Mouse (Mus musculus) midbrain, embryonic 11.5 days (tissue): ENCODE results near the gene Dnajc11. TPM values are rescaled to one million over a fixed set of nuclear protein-coding genes. Genes with fewer than 3 reads are reported as not detected.

Experiments
- ATAC-seq: fragments of 200-750 bp; cut with Nextera tagmentation; 2 replicates; pipeline ENCODE4 v1.8.0; 2017; ENCODE audit warnings: moderate TSS enrichment, moderate library complexity; ENCODE audit not compliant: low FRiP score
- DNase-seq: peaks from one replicate; pipeline ENCODE4 v3.0.0; 2015; ENCODE audit warnings: low spot score; ENCODE audit errors: missing footprints
- H3K27ac ChIP-seq: fragments of 300-500 bp; sonication (generic); 2 replicates; pipeline ENCODE4 v1.5.1; 2014; ENCODE audit warnings: low read depth, low read length
- H3K27me3 ChIP-seq: fragments of 300-500 bp; sonication (generic); 2 replicates; pipeline ENCODE4 v1.6.1; 2014; ENCODE audit warnings: mild to moderate bottlenecking, low read length, moderate library complexity, mixed read lengths; ENCODE audit not compliant: control insufficient read depth, insufficient read depth
- H3K36me3 ChIP-seq: fragments of 300-500 bp; sonication (generic); 2 replicates; pipeline ENCODE4 v1.6.1; 2014; ENCODE audit warnings: mild to moderate bottlenecking, low read length, moderate library complexity, mixed read lengths; ENCODE audit not compliant: control insufficient read depth, insufficient read depth
- H3K4me1 ChIP-seq: fragments of 300-500 bp; sonication (generic); 2 replicates; pipeline ENCODE4 v1.6.1; 2014; ENCODE audit warnings: low read length; ENCODE audit not compliant: control insufficient read depth, insufficient read depth
- H3K4me2 ChIP-seq: fragments of 300-500 bp; sonication (generic); 2 replicates; pipeline ENCODE4 v1.6.1; 2014; ENCODE audit warnings: mild to moderate bottlenecking, moderate library complexity
- H3K4me3 ChIP-seq: fragments of 300-500 bp; sonication (generic); 2 replicates; pipeline ENCODE4 v1.5.1; 2014; ENCODE audit warnings: low read depth, low read length
- H3K9ac ChIP-seq: fragments of 300-500 bp; sonication (generic); 2 replicates; pipeline ENCODE4 v1.6.1; 2014; ENCODE audit warnings: low read length
- H3K9me3 ChIP-seq: fragments of 300-500 bp; sonication (generic); 2 replicates; pipeline ENCODE4 v1.6.1; 2016; ENCODE audit warnings: low read length; ENCODE audit not compliant: control insufficient read depth
- WGBS: fragments of 180-500 bp; shearing (Covaris S2); extraction: QIAGEN DNeasy Blood & Tissue Kit; methylation state at CpG from one replicate; pipeline ENCODE4 v1.1.7; 2014; 5-methylcytosine and 5-hydroxymethylcytosine counted together
- polyA plus RNA-seq: library from polyadenylated mRNA; unstranded; fragments of >200 nt; fragmentation: Nextera tagmentation; extraction: Ambion mirVana; gene quantifications from 2 replicates; pipeline ENCODE4 v1.2.1, GENCODE M21; 2014

Dnajc11 gene
- polyA plus RNA-seq, 1 experiment from 2014 or later = 86.8 TPM

- no peaks in the 10 kb centered on the region for H3K9me3 ChIP-seq
- H3K4me3 ChIP-seq = peak within 1 kb of the TSS; percentile 89
- WGBS = under 1% methylated on average over 54 of the region's 54 CpGs
- ATAC-seq (peak; percentile 76), DNase-seq (peak; percentile 96)
- peak within 1 kb of the TSS; percentile 93 for H3K9ac ChIP-seq
- peak within 1 kb of the TSS; percentile 88 for H3K4me2 ChIP-seq
- H3K36me3 ChIP-seq = peaks cover 15% of the 10 kb centered on the region
- peak within 1 kb of the TSS; percentile 50; the same call in 1 of the 2 replicates for H3K27ac ChIP-seq
- peaks cover 19% of the 10 kb centered on the region for H3K4me1 ChIP-seq
- no peaks in the 10 kb centered on the region for H3K27me3 ChIP-seq
Observed at GRCm38 (mm10) chr4:151988342-151989109, 55.0 kb downstream of the Dnajc11 start, which contains the start of gene Thap3. TSS of gene Thap3 (minus strand) at chr4:151988997.

GRCm38 (mm10) chr4:151989110-151989488, 55.6 kb downstream of the Dnajc11 start:
- H3K9me3 ChIP-seq = no peaks in the 10 kb centered on the region
- peak overlapping the region; percentile 93; the same call in 1 of the 2 replicates for H3K9ac ChIP-seq
- peaks cover 15% of the 10 kb centered on the region for H3K36me3 ChIP-seq
- peak; percentile 36 for ATAC-seq
- H3K4me1 ChIP-seq = peaks cover 16% of the 10 kb centered on the region
- no peak for DNase-seq
- H3K27me3 ChIP-seq = no peaks in the 10 kb centered on the region
- peak overlapping the region; percentile 88; the same call in 1 of the 2 replicates for H3K4me2 ChIP-seq
- 28% methylated on average over 6 of the region's 6 CpGs for WGBS
- peak overlapping the region; percentile 89 for H3K4me3 ChIP-seq
- no peak overlapping the region for H3K27ac ChIP-seq

GRCm38 (mm10) chr4:151992091-151992490, 58.6 kb downstream of the Dnajc11 start:
- H3K36me3 ChIP-seq = peaks cover 15% of the 10 kb centered on the region
- no peak overlapping the region for H3K4me2 ChIP-seq
- no peak overlapping the region for H3K4me3 ChIP-seq
- H3K9ac ChIP-seq = no peak overlapping the region
- H3K4me1 ChIP-seq = peaks cover 17% of the 10 kb centered on the region
- no peaks in the 10 kb centered on the region for H3K9me3 ChIP-seq
- ATAC-seq (no peak), DNase-seq (no peak)
- WGBS = 94% methylated on average over 9 of the region's 9 CpGs
- no peak overlapping the region for H3K27ac ChIP-seq
- H3K27me3 ChIP-seq = no peaks in the 10 kb centered on the region

- ATAC-seq = no peak
- no peak overlapping the region for H3K4me3 ChIP-seq
- H3K36me3 ChIP-seq = peaks cover 15% of the 10 kb centered on the region
- no peaks in the 10 kb centered on the region for H3K27me3 ChIP-seq
- H3K9me3 ChIP-seq = no peaks in the 10 kb centered on the region
- H3K4me1 ChIP-seq = peaks cover 17% of the 10 kb centered on the region
- H3K4me2 ChIP-seq = no peak overlapping the region
- no peak overlapping the region for H3K9ac ChIP-seq
- no peak for DNase-seq
- no peak overlapping the region for H3K27ac ChIP-seq
- WGBS = 87% methylated on average over 6 of the region's 6 CpGs
Observed at GRCm38 (mm10) chr4:151993035-151993434, 59.5 kb downstream of the Dnajc11 start.

- peaks cover 11% of the 10 kb centered on the region; the same call in 1 of the 2 replicates for H3K4me1 ChIP-seq
- ATAC-seq (no peak), DNase-seq (peak; percentile 92)
- peak overlapping the region; percentile 88 for H3K4me3 ChIP-seq
- H3K27ac ChIP-seq = peak overlapping the region; percentile 59
- H3K9me3 ChIP-seq = no peaks in the 10 kb centered on the region
- H3K27me3 ChIP-seq = no peaks in the 10 kb centered on the region
- peaks cover 15% of the 10 kb centered on the region for H3K36me3 ChIP-seq
- H3K4me2 ChIP-seq = peak overlapping the region; percentile 87
- peak overlapping the region; percentile 83 for H3K9ac ChIP-seq
- WGBS = 1% methylated on average over 56 of the region's 61 CpGs
Observed at GRCm38 (mm10) chr4:151994228-151995171, 61.0 kb downstream of the Dnajc11 start.

- H3K4me3 ChIP-seq = peak overlapping the region; percentile 88
- no peaks in the 10 kb centered on the region for H3K27me3 ChIP-seq
- peaks cover 11% of the 10 kb centered on the region; the same call in 1 of the 2 replicates for H3K4me1 ChIP-seq
- no peaks in the 10 kb centered on the region for H3K9me3 ChIP-seq
- DNase-seq = peak; percentile 90
- H3K27ac ChIP-seq = peak overlapping the region; percentile 69
- H3K36me3 ChIP-seq = peaks cover 14% of the 10 kb centered on the region
- peak overlapping the region; percentile 83 for H3K9ac ChIP-seq
- 1% methylated on average over 78 of the region's 111 CpGs for WGBS
- peak overlapping the region; percentile 87 for H3K4me2 ChIP-seq
- ATAC-seq = peak; percentile 1; the same call in 1 of the 2 replicates
Observed at GRCm38 (mm10) chr4:151995371-151996172, 62.1 kb downstream of the Dnajc11 start.

GRCm38 (mm10) chr4:151996173-151996950, 62.9 kb downstream of the Dnajc11 start, which contains the start of gene Phf13:
TSS of gene Phf13 (minus strand) at chr4:151996258.
- peaks cover 6% of the 10 kb centered on the region; the same call in 1 of the 2 replicates for H3K36me3 ChIP-seq
- peak; percentile 97 for ATAC-seq
- H3K9me3 ChIP-seq = no peaks in the 10 kb centered on the region
- peaks cover 11% of the 10 kb centered on the region; the same call in 1 of the 2 replicates for H3K4me1 ChIP-seq
- under 1% methylated on average over 84 of the region's 94 CpGs for WGBS
- H3K9ac ChIP-seq = peak within 1 kb of the TSS; percentile 83
- H3K4me3 ChIP-seq = peak within 1 kb of the TSS; percentile 88
- no peaks in the 10 kb centered on the region for H3K27me3 ChIP-seq
- H3K27ac ChIP-seq = peak within 1 kb of the TSS; percentile 79
- H3K4me2 ChIP-seq = peak within 1 kb of the TSS; percentile 87
- DNase-seq = peak; percentile 100

GRCm38 (mm10) chr4:151996951-151997222, 63.4 kb downstream of the Dnajc11 start:
- peak overlapping the region; percentile 81 for H3K9ac ChIP-seq
- H3K4me2 ChIP-seq = peak overlapping the region; percentile 69
- H3K27me3 ChIP-seq = no peaks in the 10 kb centered on the region
- WGBS = 7% methylated on average over 13 of the region's 13 CpGs
- no peak for ATAC-seq
- H3K4me3 ChIP-seq = peak overlapping the region; percentile 88
- peaks cover 1% of the 10 kb centered on the region; the same call in 1 of the 2 replicates for H3K36me3 ChIP-seq
- peak overlapping the region; percentile 79 for H3K27ac ChIP-seq
- DNase-seq = peak; percentile 91
- no peaks in the 10 kb centered on the region for H3K9me3 ChIP-seq
- H3K4me1 ChIP-seq = peaks cover 11% of the 10 kb centered on the region; the same call in 1 of the 2 replicates
